Mouse (Mus musculus) liver, embryonic 14.5 days (tissue): ENCODE data around the gene Myt1l. TPM values are rescaled to one million over a fixed set of nuclear protein-coding genes. Genes with fewer than 3 reads are reported as not detected.

Source experiments
- ATAC-seq: fragments of 200-750 bp; cut with Nextera tagmentation; 2 replicates; pipeline ENCODE4 v1.8.0; 2017; ENCODE audit warnings: moderate number of reproducible peaks, mild to moderate bottlenecking, moderate library complexity; ENCODE audit not compliant: insufficient read depth
- DNase-seq, 3 experiments: peaks; one replicate each; pipeline ENCODE4 v3.0.0-alpha.2; 2012 to 2013; ENCODE audit warnings: low read depth in 3 of 3, low spot score in 3 of 3
- H3K27ac ChIP-seq: fragments of 300-500 bp; sonication (generic); 2 replicates; pipeline ENCODE4 v1.5.1; 2014; ENCODE audit warnings: moderate library complexity, mild to moderate bottlenecking, control low read depth, inconsistent platforms
- H3K27me3 ChIP-seq: fragments of 300-500 bp; sonication (generic); 2 replicates; pipeline ENCODE4 v1.6.1; 2014; ENCODE audit warnings: mild to moderate bottlenecking, low read length, moderate library complexity; ENCODE audit not compliant: control insufficient read depth, insufficient read depth
- H3K36me3 ChIP-seq: fragments of 300-500 bp; sonication (generic); replicated peaks from 2 replicates; pipeline ENCODE4 v1.6.1; 2014; ENCODE audit warnings: low read depth; ENCODE audit not compliant: control insufficient read depth, insufficient read depth
- H3K4me1 ChIP-seq, 2 experiments: fragments of 200-500 bp in 1 of 2; fragments of 300-500 bp in 1 of 2; sonication (generic) in 1 of 2; replicated peaks; 2 replicates each; pipeline ENCODE4 v1.6.1; 2012 to 2014; ENCODE audit warnings: antibody characterized with exemption in 1 of 2, inconsistent platforms in 1 of 2, low read length in 1 of 2; ENCODE audit not compliant: control insufficient read depth in 2 of 2, insufficient read depth in 2 of 2
- H3K4me2 ChIP-seq: fragments of 300-500 bp; sonication (generic); 2 replicates; pipeline ENCODE4 v1.6.1; 2014; ENCODE audit warnings: low read depth, mild to moderate bottlenecking, control low read depth, moderate library complexity
- H3K4me3 ChIP-seq, 2 experiments: fragments of 200-500 bp in 1 of 2; fragments of 300-500 bp in 1 of 2; sonication (generic) in 1 of 2; 2 replicates each; pipeline ENCODE4 v1.5.1; 2012 to 2014; ENCODE audit warnings: low read depth in 2 of 2, low read length in 2 of 2, mild to moderate bottlenecking in 2 of 2, control low read depth in 1 of 2, inconsistent platforms in 1 of 2, moderate library complexity in 1 of 2; ENCODE audit not compliant: insufficient read depth in 1 of 2
- H3K9ac ChIP-seq: fragments of 300-500 bp; sonication (generic); replicated peaks from 2 replicates; pipeline ENCODE4 v1.6.1; 2014; ENCODE audit warnings: mild to moderate bottlenecking, control low read depth, moderate library complexity
- H3K9me3 ChIP-seq: fragments of 300-500 bp; sonication (generic); 2 replicates; pipeline ENCODE4 v1.6.1; 2016; ENCODE audit warnings: low read length, mixed read lengths; ENCODE audit not compliant: control insufficient read depth
- CTCF ChIP-seq: IDR thresholded peaks from 2 replicates; pipeline ENCODE4 v1.5.1; 2016; ENCODE audit warnings: antibody characterized with exemption, low read depth, control low read depth
- EP300 ChIP-seq: IDR thresholded peaks from 2 replicates; pipeline ENCODE4 v1.6.1; 2016; ENCODE audit warnings: antibody characterized with exemption, low read depth
- WGBS: fragments of 180-500 bp; shearing (Covaris S2); extraction: QIAGEN DNeasy Blood & Tissue Kit; methylation state at CpG from one replicate; pipeline ENCODE4 v1.1.7; 2014; ENCODE audit not compliant: insufficient replicate concordance; 5-methylcytosine and 5-hydroxymethylcytosine counted together
- polyA plus RNA-seq, 2 experiments: library from polyadenylated mRNA; depleted of rRNA in 1 of 2; stranded (reverse) in 1 of 2; unstranded in 1 of 2; fragments of >200 nt; fragmentation: Nextera tagmentation in 1 of 2; extraction: Ambion mirVana in 1 of 2; gene quantifications; 2 replicates each; pipeline versions ENCODE4 v1.2.1 to v1.2.3; 2012 to 2014

Myt1l gene
- polyA plus RNA-seq, 2 experiments = not detected

GRCm38 (mm10) chr12:29868295-29868694 lies 340.1 kb downstream of the Myt1l start:
- Histone ChIP-seq H3K4me1 (no peaks in the 10 kb centered on the region), H3K36me3 (no peaks in the 10 kb centered on the region), H3K4me2 (no peak overlapping the region), H3K9ac (no peak overlapping the region), H3K9me3 (no peaks in the 10 kb centered on the region), H3K27ac (no peak overlapping the region), H3K4me3 (no peak overlapping the region), H3K27me3 (no peaks in the 10 kb centered on the region)
- DNase-seq (no peak), ATAC-seq (no peak)
- TF ChIP-seq EP300 = no peak
- TF ChIP-seq CTCF = no peak
- WGBS = 64% methylated on average over 4 of the region's 4 CpGs

- TF ChIP-seq EP300 (no peak), CTCF (no peak)
- WGBS = 64% methylated on average over 9 of the region's 9 CpGs
- H3K9me3 ChIP-seq = no peaks in the 10 kb centered on the region
These were observed 340.6 kb downstream of the Myt1l start for GRCm38 (mm10) chr12:29868781-29869180.

GRCm38 (mm10) chr12:29872156-29872815 lies 344.1 kb downstream of the Myt1l start:
- H3K9me3 ChIP-seq = no peaks in the 10 kb centered on the region
- no peak overlapping the region for H3K4me3 ChIP-seq
- H3K27me3 ChIP-seq = no peaks in the 10 kb centered on the region
- H3K36me3 ChIP-seq = no peaks in the 10 kb centered on the region
- DNase-seq = no peak
- H3K9ac ChIP-seq = no peak overlapping the region
- ATAC-seq = no peak
- H3K4me2 ChIP-seq = no peak overlapping the region
- TF ChIP-seq CTCF (no peak), EP300 (no peak)
- no peaks in the 10 kb centered on the region for H3K4me1 ChIP-seq
- no peak overlapping the region for H3K27ac ChIP-seq
- WGBS = 36% methylated on average over 7 of the region's 7 CpGs

More at GRCm38 (mm10) chr12:29868781-29869180, 340.6 kb downstream of the Myt1l start:
- Histone ChIP-seq H3K4me2 (no peak overlapping the region), H3K4me3 (no peak overlapping the region), H3K36me3 (no peaks in the 10 kb centered on the region), H3K27me3 (no peaks in the 10 kb centered on the region), H3K4me1 (no peaks in the 10 kb centered on the region), H3K27ac (no peak overlapping the region), H3K9ac (no peak overlapping the region)
- no peak for ATAC-seq
- no peak for DNase-seq

- Histone ChIP-seq H3K27ac (no peak overlapping the region), H3K4me1 (no peaks in the 10 kb centered on the region), H3K9me3 (no peaks in the 10 kb centered on the region), H3K36me3 (no peaks in the 10 kb centered on the region), H3K4me3 (no peak overlapping the region), H3K9ac (no peak overlapping the region), H3K4me2 (no peak overlapping the region), H3K27me3 (no peaks in the 10 kb centered on the region)
- TF ChIP-seq EP300 = no peak
- TF ChIP-seq CTCF = no peak
- WGBS = 29% methylated on average over 1 of the region's 1 CpGs
- ATAC-seq (no peak), DNase-seq (no peak)
These were observed 345.1 kb downstream of the Myt1l start for GRCm38 (mm10) chr12:29873281-29873772.

- Histone ChIP-seq H3K9ac (no peak overlapping the region), H3K4me1 (no peaks in the 10 kb centered on the region), H3K36me3 (no peaks in the 10 kb centered on the region), H3K4me2 (no peak overlapping the region), H3K27ac (no peak overlapping the region), H3K9me3 (no peaks in the 10 kb centered on the region), H3K4me3 (no peak overlapping the region), H3K27me3 (no peaks in the 10 kb centered on the region)
- ATAC-seq = no peak
- DNase-seq = no peak
- 65% methylated on average over 10 of the region's 10 CpGs for WGBS
- TF ChIP-seq EP300 (no peak), CTCF (no peak)
These were observed 349.8 kb downstream of the Myt1l start for GRCm38 (mm10) chr12:29877977-29878376.
